Mouse (Mus musculus) heart, adult 2 months (tissue): Measurements from ENCODE around the gene Pgm5. TPM values are rescaled to one million over a fixed set of nuclear protein-coding genes. Genes with fewer than 3 reads are reported as not detected.

Source experiments
- DNase-seq, 2 experiments: peaks; one replicate each; pipeline ENCODE4 v3.0.0; 2021
- H3K27ac ChIP-seq: fragments of 200-600 bp; 2 replicates; pipeline ENCODE4 v1.8.1; 2022
- H3K27me3 ChIP-seq: fragments of 200-500 bp; 2 replicates; pipeline ENCODE4 v1.6.1; 2012; ENCODE audit warnings: mild to moderate bottlenecking, low read length, inconsistent platforms, mixed read lengths; ENCODE audit not compliant: control insufficient read depth, insufficient read depth
- H3K36me3 ChIP-seq: fragments of 200-500 bp; 2 replicates; pipeline ENCODE4 v1.6.1; 2012; ENCODE audit warnings: low read length, inconsistent platforms; ENCODE audit not compliant: control insufficient read depth, insufficient read depth
- H3K4me1 ChIP-seq: fragments of 200-500 bp; 2 replicates; pipeline ENCODE4 v1.6.1; 2011; ENCODE audit warnings: low read length; ENCODE audit not compliant: control insufficient read depth, insufficient read depth
- H3K4me3 ChIP-seq: fragments of 200-600 bp; 2 replicates; pipeline ENCODE4 v1.8.1; 2022
- H3K79me2 ChIP-seq: fragments of 200-500 bp; replicated peaks from 2 replicates; pipeline ENCODE4 v1.6.1; 2012; ENCODE audit warnings: mild to moderate bottlenecking, inconsistent platforms, low read length, moderate library complexity, mixed read lengths; ENCODE audit not compliant: control insufficient read depth, insufficient read depth
- H3K9ac ChIP-seq: fragments of 200-500 bp; 2 replicates; pipeline ENCODE4 v1.6.1; 2012; ENCODE audit warnings: low read depth, mild to moderate bottlenecking, control low read depth, inconsistent platforms, low read length, mixed read lengths
- CTCF ChIP-seq: fragments of 200-600 bp; IDR thresholded peaks from 2 replicates; pipeline ENCODE4 v1.8.1; 2022; ENCODE audit warnings: antibody characterized with exemption, mild to moderate bottlenecking, moderate library complexity
- EP300 ChIP-seq: fragments of 200-500 bp; IDR thresholded peaks from 2 replicates; pipeline ENCODE4 v1.6.1; 2011; ENCODE audit warnings: low read depth, low read length, control low read depth; ENCODE audit not compliant: insufficient read depth
- POLR2A ChIP-seq: fragments of 200-500 bp; IDR thresholded peaks from 2 replicates; pipeline ENCODE4 v1.6.1; 2011; ENCODE audit warnings: mild to moderate bottlenecking, low read depth, low read length, control low read depth; ENCODE audit not compliant: insufficient read depth
- WGBS: fragments of 180-500 bp; shearing (Covaris S2); methylation state at CpG from one replicate; pipeline ENCODE4 v1.1.7; 2018; 5-methylcytosine and 5-hydroxymethylcytosine counted together
- intact Hi-C: fragments of 180-260 bp; cut with DNase I; formaldehyde crosslinking; loops from one replicate; pipeline ENCODE4 v1.15.1; 2025
- polyA plus RNA-seq: library from polyadenylated mRNA; depleted of rRNA; stranded (reverse); fragments of >200 nt; gene quantifications from 2 replicates; pipeline ENCODE4 v1.2.3, GENCODE M21; 2012
- total RNA-seq, 2 experiments: library from RNA; stranded (reverse); gene quantifications; 2 replicates each; pipeline ENCODE4 v1.2.3; 2021

Pgm5 gene
- total and polyA plus RNA-seq, 3 experiments = 48.6 to 103 (median 93.8) TPM

DNA sequence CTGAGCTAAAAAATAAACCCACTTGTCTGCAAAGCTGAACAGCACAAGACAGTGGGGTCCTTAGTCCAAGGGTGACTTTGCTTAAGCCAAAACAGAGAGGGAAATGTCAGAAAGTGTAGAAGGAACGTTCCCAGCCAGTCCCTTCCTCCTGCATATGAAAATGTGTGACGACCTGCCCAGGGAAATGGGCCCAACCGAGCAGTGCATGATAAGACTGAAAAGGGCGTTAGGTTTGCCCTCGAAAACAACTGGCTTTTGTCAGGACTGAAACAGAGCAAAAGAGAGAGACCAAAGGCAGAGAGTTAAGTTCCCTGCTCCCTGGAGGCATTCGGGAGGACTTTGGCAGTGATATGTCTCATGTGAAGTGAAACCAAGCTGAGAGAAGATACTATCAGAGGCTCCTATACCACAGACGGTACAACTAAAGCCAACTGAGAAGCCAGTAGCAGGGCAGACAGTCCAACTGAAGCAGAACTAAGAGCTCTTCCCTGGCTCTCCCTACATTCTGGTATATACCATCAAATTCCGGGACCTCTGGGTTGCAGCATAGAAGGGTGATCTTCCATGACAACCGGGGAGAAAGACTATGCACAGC lies 68.0 kb downstream of the Pgm5 start:
- no peak for DNase-seq
- peaks cover 5% of the 10 kb centered on the region for H3K4me1 ChIP-seq
- intact Hi-C loops = no loop called here
- WGBS = 57% methylated on average over 9 of the region's 9 CpGs
- no peaks in the 10 kb centered on the region for H3K36me3 ChIP-seq
- H3K4me3 ChIP-seq = no peak overlapping the region
- no peaks in the 10 kb centered on the region for H3K27me3 ChIP-seq
- no peak overlapping the region for H3K9ac ChIP-seq
- no peak for TF ChIP-seq POLR2A
- no peak for TF ChIP-seq CTCF
- no peak for TF ChIP-seq EP300
- no peak overlapping the region for H3K27ac ChIP-seq
- no peaks in the 10 kb centered on the region for H3K79me2 ChIP-seq

DNA sequence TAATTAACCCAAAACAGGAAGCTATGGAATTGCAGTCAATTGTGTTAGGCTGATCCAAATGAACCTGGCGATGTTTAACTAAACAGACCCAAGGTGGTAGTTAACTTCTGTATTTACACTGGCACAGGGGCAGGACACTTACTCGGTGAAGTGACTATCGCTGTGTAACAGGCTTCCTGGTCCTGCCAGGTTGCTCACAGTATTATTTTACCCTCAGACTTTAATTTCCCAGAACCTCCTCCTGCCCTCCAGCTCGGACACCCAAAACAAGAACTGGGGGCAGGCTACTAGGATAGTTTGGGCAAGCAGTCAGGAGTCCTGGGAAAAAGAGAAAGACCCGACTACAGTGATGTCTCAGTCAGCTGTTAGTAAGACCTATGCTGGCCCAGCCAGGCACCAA lies 68.8 kb downstream of the Pgm5 start:
- peaks cover 4% of the 10 kb centered on the region for H3K4me1 ChIP-seq
- WGBS = 55% methylated on average over 5 of the region's 5 CpGs
- no peak for TF ChIP-seq CTCF
- TF ChIP-seq EP300 = 0 out of 2 replicates have a peak, but pooled peaks have one; percentile 40
- no peak for TF ChIP-seq POLR2A
- H3K79me2 ChIP-seq = no peaks in the 10 kb centered on the region
- H3K9ac ChIP-seq = no peak overlapping the region
- DNase-seq = peak in 1 of 2 experiments; percentile 11
- no peak overlapping the region for H3K4me3 ChIP-seq
- H3K27ac ChIP-seq = no peak overlapping the region; the same call in 1 of the 2 replicates
- H3K36me3 ChIP-seq = no peaks in the 10 kb centered on the region
- H3K27me3 ChIP-seq = no peaks in the 10 kb centered on the region
- intact Hi-C loops = no loop called here

DNA sequence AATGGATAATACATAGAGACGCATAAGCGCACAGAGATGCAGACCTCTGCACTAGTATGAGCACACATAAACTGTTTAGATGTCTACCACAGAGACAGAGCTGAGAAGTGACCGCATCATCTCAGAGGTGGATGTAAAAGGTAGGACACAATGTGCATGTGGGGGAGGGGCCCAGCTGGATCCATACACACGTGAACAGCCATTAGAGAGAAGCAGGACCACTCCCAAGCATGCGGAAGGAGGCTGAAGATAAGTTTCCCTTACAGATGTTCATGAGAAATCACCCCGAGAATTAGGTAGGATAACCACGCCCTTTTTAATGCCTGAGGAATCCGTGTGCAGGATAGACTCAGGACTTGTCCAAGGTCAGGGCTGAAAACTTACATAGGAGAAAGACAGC lies 75.8 kb downstream of the Pgm5 start:
- intact Hi-C loops = no loop called here
- TF ChIP-seq CTCF (no peak), EP300 (no peak), POLR2A (no peak)
- H3K79me2 ChIP-seq = no peaks in the 10 kb centered on the region
- no peak overlapping the region for H3K9ac ChIP-seq
- 77% methylated on average over 8 of the region's 8 CpGs for WGBS
- no peak for DNase-seq
- H3K27me3 ChIP-seq = no peaks in the 10 kb centered on the region
- H3K36me3 ChIP-seq = no peaks in the 10 kb centered on the region
- H3K27ac ChIP-seq = no peak overlapping the region
- no peaks in the 10 kb centered on the region; the same call in none of the 2 replicates for H3K4me1 ChIP-seq
- H3K4me3 ChIP-seq = no peak overlapping the region

DNA sequence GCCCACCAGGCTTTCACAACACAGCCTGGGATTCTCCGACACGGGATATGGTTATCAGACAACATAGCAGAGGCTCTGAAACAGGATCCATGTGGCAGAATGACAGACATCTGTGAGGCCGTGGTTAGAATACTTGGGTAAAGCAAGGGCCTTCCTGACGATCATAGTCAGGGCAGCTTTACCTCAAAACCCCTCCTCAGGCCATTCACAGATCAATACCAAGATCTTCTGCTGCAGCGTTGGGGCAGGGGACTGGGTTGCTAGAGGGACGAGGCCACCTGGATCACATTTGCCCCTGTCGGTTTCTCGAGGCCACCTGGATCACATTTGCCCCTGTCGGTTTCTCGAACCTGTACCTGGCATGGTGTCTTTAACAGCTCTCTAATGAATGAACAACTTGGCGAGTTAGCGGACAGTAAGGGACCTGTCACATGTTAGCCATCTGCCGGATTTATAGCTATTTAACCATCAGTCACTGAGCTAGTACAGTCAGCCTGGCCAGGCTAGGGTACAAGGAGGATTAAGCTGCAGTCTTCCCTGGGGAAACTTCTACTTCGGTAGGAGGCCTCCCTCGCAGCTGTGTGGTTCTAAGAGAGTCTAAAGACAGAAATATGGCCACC lies 76.5 kb downstream of the Pgm5 start:
- no peaks in the 10 kb centered on the region for H3K79me2 ChIP-seq
- H3K4me3 ChIP-seq = no peak overlapping the region
- intact Hi-C loops = no loop called here
- TF ChIP-seq CTCF = no peak
- TF ChIP-seq POLR2A = no peak
- no peak for TF ChIP-seq EP300
- no peaks in the 10 kb centered on the region for H3K27me3 ChIP-seq
- no peak for DNase-seq
- H3K36me3 ChIP-seq = no peaks in the 10 kb centered on the region
- no peak overlapping the region for H3K9ac ChIP-seq
- H3K4me1 ChIP-seq = peaks cover 1% of the 10 kb centered on the region
- no peak overlapping the region for H3K27ac ChIP-seq
- WGBS = 84% methylated on average over 15 of the region's 15 CpGs

DNA sequence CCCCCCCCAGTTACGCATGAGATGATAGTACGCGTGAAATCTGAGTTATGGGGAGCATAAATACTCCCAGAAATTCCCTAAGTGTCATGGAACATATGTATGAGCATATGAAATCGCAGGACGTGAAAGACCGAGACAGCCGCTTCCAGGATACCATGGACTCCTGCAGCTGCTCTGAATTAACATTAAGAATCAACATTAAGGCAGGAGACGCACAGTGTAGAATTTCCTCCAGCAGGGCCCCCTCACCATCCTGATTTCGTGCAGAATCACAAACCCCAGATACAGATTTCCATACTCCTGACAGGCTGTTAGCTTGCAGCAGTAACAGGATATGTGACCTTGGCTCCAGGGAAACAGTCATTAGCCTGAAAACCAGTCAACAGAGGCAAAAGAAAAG lies 77.9 kb downstream of the Pgm5 start:
- Histone ChIP-seq H3K4me1 (peaks cover 1% of the 10 kb centered on the region), H3K36me3 (peaks cover 2% of the 10 kb centered on the region; the same call in 1 of the 2 replicates), H3K79me2 (no peaks in the 10 kb centered on the region), H3K27ac (no peak overlapping the region), H3K4me3 (no peak overlapping the region), H3K9ac (no peak overlapping the region), H3K27me3 (no peaks in the 10 kb centered on the region)
- intact Hi-C loops = no loop called here
- 76% methylated on average over 9 of the region's 9 CpGs for WGBS
- TF ChIP-seq EP300 (no peak), POLR2A (no peak), CTCF (no peak)
- DNase-seq = no peak

DNA sequence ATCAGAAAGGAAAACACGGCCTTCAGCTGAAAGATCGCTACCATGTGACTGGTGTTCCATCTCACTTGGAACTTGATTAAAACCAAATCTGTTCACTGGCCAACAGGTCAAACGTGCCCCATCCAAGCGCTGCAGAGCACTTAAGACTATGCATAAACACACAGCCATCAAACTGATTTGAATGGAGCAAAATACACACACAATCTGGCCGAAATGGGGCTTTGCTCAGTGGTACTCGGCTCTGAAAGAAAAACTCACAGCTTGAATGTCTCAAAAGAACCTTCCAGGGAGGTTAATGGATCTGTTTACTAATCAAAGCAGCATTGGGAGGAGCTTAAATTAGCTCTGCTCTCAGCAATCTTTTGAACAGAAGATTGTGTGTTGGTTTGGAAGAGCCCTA lies 81.7 kb downstream of the Pgm5 start:
- H3K36me3 ChIP-seq = peaks cover 2% of the 10 kb centered on the region; the same call in 1 of the 2 replicates
- intact Hi-C loops = no loop called here
- peaks cover 1% of the 10 kb centered on the region for H3K4me1 ChIP-seq
- no peak for DNase-seq
- no peaks in the 10 kb centered on the region for H3K27me3 ChIP-seq
- 66% methylated on average over 6 of the region's 6 CpGs for WGBS
- H3K27ac ChIP-seq = no peak overlapping the region
- H3K79me2 ChIP-seq = no peaks in the 10 kb centered on the region
- H3K9ac ChIP-seq = no peak overlapping the region
- no peak for TF ChIP-seq EP300
- TF ChIP-seq POLR2A = no peak
- TF ChIP-seq CTCF = no peak
- H3K4me3 ChIP-seq = no peak overlapping the region
